Mouse (Mus musculus) thymus, adult 18-20 months (tissue): ENCODE data around the gene Ptprm.

Experiments
- DNase-seq, 2 experiments: peaks; one replicate each; pipeline ENCODE4 v3.0.0; 2022; ENCODE audit warnings: mixed read lengths in 2 of 2

Ptprm gene

DNA sequence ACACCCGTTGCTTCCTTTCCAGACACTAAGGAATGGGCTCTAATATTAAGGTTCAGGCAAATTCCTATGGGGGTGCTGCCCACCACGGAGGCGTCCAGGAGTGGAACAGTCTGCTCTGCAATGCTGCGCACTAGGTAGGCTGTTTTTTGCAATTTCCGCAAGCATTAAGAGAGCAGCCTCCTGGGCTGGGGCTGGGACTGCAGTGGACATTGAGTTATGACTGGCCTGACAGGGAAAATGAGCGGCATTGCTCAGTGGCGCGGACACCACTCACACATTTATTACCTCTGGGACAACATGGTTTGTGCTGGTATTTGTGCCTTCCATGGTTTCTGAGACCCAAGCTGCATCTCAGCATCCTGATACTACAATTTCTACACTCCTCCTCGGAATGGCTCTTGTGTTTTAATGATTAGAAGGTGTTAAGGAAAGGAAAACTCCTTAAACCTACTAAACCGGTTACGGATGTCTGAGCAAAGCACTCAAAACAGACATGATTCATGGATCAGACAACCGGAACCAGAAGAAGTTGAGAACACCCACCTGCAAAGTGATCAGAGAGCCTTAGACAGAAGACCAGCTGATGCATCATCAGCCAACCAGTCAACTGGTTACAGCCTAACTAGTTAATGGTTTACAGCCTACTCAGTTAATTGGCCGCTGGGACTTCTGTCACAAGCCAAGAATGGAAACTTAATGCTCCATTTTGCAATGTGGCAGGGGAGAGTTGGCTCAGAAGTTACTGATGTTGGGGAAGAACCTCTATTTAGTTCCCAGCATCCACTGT, 76.9 kb downstream of the Ptprm start:
- no peak for DNase-seq

DNA sequence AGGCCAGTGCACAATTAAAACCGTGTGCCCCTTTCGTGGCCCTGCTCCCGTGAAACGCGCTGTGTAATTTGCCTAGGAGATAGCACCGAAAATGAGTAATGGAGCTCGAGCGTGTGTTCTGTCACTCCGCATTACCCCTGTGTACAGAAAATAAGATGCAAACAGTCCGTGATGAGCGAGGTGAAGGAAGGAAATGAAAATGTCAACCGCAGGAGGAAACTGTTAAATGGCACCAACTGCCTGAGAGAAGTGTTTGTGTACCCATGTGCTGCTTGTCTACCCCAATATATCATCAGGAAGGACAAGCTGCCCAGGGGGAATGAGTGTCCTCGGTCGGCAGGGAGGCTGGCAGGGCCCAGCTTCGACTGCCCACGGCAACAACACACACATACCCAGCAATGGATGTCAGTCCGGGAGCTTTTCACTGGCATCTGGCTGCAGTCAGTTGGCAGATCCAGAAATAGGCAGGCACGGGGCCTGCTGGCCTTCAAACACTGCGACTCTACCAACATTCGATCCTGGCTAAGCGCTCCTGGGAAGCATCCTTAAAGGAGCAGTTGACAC, 79.6 kb downstream of the Ptprm start:
- no peak for DNase-seq

DNA sequence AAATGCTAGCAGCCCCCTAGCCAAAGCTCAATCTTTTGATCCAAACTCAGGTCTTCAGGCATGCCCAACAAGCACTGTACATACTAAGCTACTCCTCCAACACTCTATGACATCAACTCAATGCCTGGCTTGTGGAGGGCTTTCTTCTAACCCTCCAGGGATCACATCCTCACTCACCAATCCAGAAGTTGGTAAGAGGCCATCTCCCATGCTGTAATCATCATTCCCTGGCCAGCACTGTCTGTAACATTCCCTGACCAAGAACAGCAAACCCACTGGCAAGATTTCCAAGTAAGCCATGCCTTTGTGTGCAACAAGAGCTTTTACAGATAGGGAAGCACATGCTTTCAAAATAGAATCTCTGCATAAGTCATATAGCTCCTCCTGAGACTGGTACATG, 81.3 kb downstream of the Ptprm start:
- no peak for DNase-seq

DNA sequence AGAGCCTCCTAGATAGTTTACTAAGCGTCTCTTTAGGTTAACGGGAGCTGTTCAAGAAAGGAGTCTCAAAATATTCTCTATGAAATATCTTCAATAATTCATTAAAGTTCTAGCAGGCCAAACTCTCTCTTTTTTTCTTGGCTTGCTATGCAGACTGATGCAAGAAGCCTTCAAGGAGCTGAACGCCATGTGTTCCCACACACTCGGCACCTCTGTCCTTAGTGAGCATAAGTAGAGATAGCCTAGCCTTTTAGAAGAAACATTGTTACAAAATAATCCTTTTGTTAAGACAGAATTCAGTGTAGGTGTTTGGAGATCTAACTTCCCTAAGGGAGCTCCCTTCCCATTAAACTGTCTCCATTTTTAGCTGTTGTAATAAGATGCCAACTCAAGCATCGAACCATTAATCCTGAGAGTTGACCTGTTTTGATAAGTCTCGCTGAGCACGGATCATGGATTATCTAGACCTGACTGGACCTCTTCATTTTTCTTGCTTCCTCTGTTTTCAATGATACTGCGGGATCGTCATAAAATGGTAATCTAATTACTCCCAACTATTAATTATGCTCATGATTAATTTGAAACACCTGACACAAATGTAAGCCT, 85.7 kb downstream of the Ptprm start:
- DNase-seq = no peak

DNA sequence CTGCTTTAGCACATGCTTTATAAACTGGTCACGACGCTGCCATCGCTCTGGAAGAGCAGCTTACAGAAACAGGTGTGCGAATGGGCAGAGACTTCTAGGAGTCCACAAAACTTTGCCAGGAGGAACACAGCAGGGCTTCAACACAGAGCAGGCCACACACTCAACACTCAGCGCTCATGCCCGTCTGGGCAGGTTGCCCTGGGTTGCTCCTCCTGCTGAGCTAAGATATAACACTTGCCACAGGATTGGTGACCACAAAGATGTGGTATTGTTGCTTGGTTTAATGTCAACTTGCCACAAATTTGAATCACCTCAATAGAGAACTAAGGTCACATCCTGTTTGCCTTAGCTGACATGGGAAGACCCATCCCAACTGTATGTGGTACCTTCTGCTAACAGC, 88.0 kb downstream of the Ptprm start:
- no peak for DNase-seq

DNA sequence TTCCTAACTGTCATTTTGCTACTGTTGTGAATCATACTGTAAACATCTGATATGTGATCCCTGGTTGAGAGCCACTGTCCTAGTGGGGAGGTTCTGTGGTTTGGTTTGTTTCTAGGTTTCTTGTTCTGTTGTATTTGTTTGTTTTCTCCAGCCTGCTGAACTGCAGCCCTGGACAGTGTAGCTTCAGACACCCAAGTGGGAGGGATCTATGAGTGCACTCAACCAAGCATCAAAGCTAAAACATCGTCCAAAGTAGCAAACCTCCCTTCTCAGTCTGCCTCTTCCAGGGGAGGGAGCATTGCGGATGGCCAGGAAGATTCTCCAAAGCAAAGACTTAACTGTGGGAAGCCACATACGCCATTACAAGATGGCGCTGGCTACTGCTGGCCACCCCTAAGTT, 88.7 kb downstream of the Ptprm start:
- DNase-seq = no peak

DNA sequence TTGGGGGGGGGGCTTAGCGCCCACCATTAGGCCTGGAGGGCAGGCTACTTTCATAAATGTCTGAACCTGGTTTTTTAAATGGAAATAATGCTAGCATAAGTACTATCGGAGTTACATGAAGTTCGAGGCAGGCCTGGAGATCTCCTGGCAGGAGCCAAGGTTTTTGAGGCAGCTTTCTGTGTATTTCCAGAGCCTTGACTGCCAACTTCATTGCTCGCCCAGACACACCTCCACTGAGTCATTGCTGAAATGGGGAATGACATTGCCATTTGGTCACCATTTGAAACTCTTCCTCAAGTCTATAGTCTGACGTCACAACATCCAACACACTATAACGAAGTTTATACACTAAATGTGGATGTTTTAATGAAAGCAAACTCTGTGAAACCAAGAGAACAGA, 89.5 kb downstream of the Ptprm start:
- no peak for DNase-seq

DNA sequence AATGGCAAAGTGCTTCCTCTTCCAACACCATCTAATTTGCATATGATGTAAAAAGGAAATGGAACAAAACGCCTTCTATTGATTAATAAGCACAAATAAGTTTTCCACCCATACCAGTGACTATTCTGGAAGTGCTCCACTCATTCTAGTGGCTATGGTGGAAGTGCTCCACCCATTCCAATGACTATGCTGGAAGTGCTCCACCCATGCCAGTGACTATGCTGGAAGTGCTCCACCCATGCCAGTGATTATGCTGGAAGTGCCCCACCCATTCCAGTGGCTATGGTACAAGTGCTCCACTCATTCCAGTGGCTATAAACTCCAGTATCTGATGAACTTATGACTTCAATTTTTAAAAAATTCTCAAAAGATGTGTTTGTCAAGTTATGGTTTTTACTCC, 91.2 kb downstream of the Ptprm start:
- no peak for DNase-seq

DNA sequence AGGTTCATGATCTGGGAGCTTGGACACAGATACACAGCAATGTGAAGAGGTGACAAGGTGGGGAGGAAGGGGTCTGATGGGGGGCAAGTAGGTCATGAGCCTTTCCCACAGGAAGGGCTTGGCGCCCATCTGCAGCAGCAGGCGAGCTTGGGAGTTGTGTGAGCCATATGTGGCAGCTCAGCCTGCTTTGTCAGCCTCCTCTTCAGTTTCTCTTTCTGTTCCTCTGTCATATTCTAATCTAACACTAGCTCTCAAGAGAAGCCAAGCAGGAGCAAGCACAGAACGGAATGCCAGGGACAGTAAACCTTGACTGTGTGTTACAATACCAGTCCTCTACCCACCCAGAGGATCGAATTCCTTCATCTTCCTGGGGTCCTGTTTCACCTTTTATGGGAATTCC, 94.2 kb downstream of the Ptprm start:
- DNase-seq = no peak

DNA sequence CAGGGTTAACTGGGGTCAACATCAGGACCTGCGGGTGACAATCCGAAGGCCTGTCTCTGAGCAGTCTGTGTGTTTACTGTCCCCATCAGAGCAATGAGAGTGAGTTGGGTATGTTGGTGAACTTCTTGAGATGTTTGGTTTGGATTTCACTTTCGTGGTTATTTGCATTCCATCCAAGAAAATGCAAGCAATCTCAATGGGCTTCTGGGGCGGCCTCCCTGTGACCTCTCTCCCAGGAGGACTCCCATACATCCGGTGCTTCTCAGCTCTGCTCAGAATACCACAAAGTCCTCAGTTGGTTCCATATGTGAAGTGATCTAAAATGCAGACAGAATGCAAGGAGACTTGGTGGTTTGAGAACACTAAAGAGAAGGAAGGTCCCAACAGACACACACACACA, 96.5 kb downstream of the Ptprm start:
- DNase-seq = no peak

DNA sequence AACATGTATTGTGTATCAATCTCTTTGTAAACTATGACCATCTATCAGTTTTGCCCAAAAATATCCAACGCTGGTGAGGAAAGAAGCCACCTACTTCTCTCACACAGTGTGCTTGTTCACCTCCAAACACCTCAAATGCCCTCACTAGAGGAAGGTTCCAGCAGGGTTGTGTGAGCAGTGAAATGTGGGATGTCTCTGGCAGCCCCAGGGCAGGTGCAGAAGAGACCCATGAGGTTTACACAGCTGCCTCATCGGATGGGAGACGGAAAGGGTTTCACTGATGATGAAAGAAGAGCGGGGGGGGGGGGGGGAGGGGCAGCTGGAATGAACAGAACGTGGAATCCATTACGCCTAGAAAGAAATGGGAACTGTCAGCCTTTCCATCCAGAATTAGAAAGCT, 98.1 kb downstream of the Ptprm start:
- DNase-seq = no peak

DNA sequence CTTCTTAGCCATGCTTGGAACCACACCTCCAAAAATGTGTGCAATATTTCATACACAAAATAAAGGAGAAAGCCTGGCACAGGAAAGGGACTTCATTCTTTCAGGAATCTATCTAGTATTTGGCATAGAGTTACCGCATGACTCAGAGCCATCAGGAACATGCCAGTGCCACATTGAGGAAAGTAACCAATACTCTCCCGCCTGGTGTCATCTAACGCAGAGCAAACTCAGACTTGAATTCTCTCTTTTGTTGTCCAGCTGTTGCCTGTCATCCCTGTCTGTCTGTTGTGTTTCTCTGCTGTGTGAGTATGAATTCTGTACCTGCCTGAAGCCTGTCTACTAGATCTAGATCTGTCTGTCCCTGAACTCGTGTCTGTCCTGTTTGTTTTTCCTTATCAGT, 100.8 kb downstream of the Ptprm start:
- DNase-seq = no peak

DNA sequence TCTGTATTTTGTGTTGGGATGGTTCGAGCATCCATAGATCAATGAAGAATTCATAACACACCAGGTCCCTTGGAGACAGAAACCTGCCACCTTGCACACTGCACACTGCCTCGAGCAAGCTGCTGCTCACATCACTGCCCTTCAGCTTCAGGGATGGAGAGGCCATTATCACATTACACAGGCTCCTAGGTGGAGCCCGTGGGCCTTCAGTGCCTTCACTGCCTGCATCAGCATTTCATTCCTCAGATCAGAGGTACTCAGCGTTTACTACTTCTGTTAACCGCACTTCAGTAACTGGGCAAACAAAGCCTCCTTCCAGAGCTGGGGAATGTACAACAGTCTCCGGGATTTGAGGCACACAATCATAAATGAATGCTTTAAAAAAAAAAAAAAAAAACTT, 101.3 kb downstream of the Ptprm start:
- DNase-seq = no peak

DNA sequence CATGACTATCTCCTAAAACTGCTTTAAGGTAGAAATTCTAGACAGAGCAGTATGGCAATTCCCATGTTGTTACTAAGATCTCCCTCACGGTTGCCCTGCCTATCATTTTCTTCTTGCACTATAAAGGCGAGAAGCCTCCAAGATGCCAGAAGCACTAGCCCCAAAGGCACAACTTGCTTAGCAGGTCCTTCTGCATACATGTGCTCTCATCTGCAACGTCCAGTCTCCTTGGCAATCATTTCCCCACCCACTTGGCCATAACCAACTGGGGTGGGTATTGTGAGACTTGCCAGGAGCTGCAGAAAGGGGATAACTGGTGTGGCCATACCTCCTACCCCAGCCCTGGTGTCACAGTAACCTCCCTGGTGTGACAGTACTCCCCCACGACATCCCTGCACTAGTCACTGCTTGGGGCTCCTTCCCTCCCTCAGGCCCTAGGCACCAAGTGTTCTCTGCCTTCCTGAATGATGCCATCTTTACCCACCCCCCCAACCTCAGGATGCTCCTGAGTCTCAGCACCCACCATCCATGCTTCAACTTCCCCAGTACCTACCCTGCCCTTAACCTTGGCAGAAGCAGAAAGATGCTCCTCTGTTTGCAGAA, 108.9 kb downstream of the Ptprm start:
- DNase-seq = no peak

DNA sequence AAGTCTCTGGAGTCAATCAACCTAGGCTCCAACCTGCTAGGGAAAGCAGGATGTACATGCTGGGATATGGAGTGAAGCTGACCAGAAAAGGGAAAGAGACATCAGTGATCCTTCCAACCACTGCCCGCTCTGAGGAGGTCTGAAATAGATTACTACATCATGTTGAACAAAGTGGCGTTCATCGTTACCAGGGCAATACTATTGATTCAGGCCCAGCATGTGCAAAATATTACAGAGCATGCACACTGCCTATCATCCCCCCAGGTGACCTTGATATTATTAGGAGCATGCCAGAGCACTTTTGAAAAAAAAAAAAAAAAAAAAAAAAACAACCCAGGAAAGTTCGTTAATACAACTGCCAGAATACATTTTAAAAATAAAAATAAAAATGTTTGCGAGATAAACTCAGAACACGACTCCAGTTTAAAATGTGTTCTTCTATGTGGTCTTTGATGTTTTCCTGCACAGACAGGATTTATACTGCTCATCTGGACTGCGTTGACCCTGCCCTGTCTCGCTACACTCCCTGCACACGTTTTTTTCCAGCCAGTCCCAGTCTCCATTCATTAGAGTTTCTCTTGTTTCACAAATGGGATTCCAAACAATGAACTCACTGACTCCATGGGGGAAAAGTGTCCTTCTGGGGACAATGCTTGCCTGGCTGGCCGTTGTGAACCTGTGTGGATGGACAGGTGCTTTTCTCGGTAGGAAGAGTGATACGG, 111.3 kb downstream of the Ptprm start:
- no peak for DNase-seq

DNA sequence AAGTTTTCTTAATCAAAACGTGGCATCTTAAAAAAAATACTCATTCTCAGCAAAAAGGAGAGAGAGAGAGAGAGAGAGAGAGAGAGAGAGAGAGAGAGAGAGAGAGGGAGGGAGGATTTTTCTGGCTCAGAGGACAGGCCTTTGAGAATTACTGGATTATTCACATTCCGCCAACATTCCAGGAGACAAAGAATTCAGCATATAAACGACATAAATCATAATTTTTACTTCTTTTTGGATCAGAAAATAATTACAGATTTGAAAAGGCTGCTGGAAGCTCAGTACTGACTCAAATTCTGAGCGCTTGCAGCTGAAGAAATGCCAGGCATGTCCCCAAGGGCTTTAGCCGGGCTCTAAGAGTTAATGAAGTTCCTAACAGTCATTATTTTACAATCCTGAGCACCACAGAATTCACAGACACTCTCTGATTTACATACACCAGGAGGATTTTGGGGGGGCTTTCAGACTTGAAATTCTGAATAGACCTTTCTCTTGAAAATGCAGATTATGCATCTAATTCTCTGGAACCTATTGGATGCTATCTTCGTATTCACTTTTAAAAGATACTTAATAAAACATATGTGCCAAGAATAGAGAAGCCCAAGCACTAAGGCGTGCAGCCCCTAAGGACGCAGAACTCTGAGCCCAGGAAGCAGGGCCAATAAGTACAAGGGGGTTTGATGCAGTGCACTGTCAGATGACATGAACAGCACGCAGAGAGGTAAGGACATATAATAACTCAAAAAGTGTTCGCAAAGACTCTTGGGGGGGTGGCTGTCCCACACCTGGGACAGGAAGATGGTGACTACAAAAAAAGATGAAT, 112.1 kb downstream of the Ptprm start:
- no peak for DNase-seq

DNA sequence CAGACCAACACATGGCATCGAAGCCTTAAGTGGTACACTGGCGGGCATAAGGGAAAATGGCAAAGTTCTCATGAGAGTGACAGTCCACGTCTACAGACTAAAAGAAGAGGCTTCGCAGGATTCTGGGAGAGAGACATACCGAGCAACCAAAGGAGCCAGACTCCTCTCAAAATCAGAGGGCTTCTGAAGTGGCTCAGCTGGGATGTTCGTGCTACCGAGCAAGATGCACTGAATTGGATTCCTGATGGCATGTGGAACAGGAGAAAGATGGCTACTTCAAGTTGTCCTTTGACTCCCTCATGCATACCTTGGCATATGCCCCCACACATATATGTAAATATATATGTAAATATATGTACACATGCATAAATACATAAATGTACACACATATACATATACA, 115.4 kb downstream of the Ptprm start:
- DNase-seq = no peak

DNA sequence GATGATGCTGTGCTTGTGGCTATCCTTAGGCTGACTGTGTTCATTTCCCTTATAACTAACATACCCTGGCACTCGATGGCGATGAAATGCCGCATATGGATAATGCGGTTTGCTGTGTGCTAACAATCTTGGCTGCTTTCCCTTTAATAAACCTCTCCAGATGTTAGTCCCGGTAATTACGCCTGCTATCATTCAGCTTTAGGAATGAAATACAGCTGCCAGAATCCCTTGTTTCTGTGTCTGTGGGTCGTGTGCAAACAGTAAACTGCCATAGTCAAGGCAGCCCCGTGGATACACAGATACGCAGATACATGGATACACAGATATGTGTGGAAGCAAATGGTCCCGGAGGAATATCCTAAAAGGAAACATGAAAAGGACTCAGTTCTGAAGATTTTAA, 116.8 kb downstream of the Ptprm start:
- no peak for DNase-seq

DNA sequence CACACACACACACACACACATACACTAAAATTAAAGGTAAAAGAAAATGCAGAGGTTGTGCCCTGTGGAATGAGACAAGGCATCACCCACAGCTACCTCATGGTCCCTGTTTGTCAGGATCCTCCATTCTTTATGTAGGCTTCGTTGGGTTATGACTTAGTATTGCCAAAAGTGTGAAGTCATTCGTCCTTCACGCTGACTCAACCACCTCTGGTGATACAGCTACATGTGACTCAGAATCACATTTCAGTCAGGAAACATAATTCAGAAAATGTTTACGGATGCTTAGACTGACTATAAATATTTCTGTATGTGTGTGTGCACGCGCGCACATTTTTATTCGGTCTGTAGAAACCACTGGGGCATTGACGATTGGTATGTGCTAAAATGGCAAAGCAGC, 121.2 kb downstream of the Ptprm start:
- DNase-seq = no peak

DNA sequence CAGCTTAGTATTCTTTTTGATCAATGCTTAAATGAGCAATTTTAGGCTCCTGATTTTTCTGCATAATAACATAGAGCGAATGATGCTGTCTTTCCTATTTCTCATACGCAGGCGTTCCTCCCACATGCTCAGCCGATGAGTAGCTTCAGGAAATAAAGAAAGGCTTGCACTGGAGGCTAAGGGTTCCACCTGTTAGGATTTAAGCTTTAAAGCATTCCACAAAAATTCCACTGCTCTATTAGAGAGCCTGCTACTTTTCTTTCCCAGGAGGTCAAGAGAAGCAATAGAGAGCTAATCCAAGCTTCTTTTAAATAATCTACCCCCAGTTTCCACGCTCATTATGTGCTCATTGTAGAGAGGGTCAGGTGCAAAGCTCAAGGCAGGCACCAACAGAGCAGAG, 127.3 kb downstream of the Ptprm start:
- DNase-seq = no peak

DNA sequence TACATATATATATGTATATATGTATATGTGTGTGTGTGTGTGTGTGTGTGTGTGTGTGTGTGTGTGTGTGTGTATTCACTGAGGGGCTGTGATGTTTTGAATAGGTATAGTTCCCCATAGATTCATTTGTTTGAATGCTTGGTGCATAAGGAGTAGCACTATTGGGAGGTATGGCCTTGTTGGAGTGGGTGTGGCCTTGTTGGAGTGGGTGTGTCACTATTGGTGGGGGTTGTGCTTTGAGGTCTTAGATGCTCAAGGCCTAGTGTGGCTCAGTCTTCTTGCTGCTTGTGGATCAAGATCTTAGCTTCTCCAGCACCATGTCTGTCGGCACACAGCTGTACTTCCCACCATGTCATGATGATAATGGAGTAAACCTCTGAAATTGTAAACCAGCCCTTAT, 138.9 kb downstream of the Ptprm start:
- no peak for DNase-seq

DNA sequence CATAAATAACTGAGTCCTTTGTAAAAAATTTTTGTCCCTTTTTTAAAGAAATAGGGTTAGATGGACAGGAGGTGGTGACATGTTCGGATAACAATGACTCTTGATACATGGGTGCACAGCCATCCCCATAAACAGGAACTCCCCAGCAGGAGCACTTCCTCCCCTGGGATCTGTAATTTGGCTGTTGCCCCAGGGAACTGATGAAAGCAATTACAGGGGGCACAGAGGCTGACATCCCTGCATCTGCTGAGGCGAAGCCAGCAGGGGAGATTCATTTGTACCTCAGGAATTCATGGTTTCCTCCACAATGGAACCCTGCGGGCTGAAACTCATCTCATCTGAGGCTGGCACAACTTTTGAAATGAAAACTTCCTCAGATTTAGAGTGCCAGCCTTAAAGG, 140.5 kb downstream of the Ptprm start:
- no peak for DNase-seq
